Mouse (Mus musculus) adrenal gland, postnatal 36 days (tissue): ENCODE measurements at regions not wholly inside any gene's neighbourhood (a gene's known extent, or its start where the extent isn't known, plus 50 kb on each side); places are given as distances from the start of the nearest gene placed in this dataset.

Source experiments
- DNase-seq, 2 experiments: peaks; one replicate each; pipeline ENCODE4 v3.0.0; 2021; ENCODE audit warnings: mixed read lengths in 1 of 2

GRCm38 (mm10) chr16:77313195-77313594 is 288.7 kb downstream of the Gm11146 start:
- DNase-seq, result no peak

- no peak for DNase-seq
Measured at GRCm38 (mm10) chr16:77301270-77302171, 288.0 kb downstream of the Usp25 start.

- no peak for DNase-seq
Measured at GRCm38 (mm10) chr16:77300572-77301213, 287.2 kb downstream of the Usp25 start.

GRCm38 (mm10) chr16:77295574-77296355 is 282.3 kb downstream of the Usp25 start:
- DNase-seq, result no peak

GRCm38 (mm10) chr16:77292317-77292771 is 278.8 kb downstream of the Usp25 start:
- no peak for DNase-seq

- no peak for DNase-seq
Measured at GRCm38 (mm10) chr16:77291723-77292316, 278.3 kb downstream of the Usp25 start.

GRCm38 (mm10) chr16:77284205-77284604 is 270.7 kb downstream of the Usp25 start:
- no peak for DNase-seq

- no peak for DNase-seq
Measured at GRCm38 (mm10) chr16:77279916-77280315, 266.4 kb downstream of the Usp25 start.

- DNase-seq, result no peak
Measured at GRCm38 (mm10) chr16:77279495-77279894, 266.0 kb downstream of the Usp25 start.

- DNase-seq, result no peak
Measured at GRCm38 (mm10) chr16:77273306-77273705, 259.8 kb downstream of the Usp25 start.

GRCm38 (mm10) chr16:77268926-77269325 is 255.4 kb downstream of the Usp25 start:
- DNase-seq, result no peak

- no peak for DNase-seq
Measured at GRCm38 (mm10) chr16:77267679-77268078, 254.2 kb downstream of the Usp25 start.

GRCm38 (mm10) chr16:77252349-77252748 is 238.8 kb downstream of the Usp25 start:
- no peak for DNase-seq

- DNase-seq, result no peak
Measured at GRCm38 (mm10) chr16:77251422-77251821, 237.9 kb downstream of the Usp25 start.

GRCm38 (mm10) chr16:77240876-77241275 is 227.4 kb downstream of the Usp25 start:
- DNase-seq, result no peak

GRCm38 (mm10) chr16:77239176-77239790 is 225.8 kb downstream of the Usp25 start:
- no peak for DNase-seq

GRCm38 (mm10) chr16:77238358-77239175 is 225.1 kb downstream of the Usp25 start:
- no peak for DNase-seq

- no peak for DNase-seq
Measured at GRCm38 (mm10) chr16:77237631-77238357, 224.3 kb downstream of the Usp25 start.

GRCm38 (mm10) chr16:77237272-77237603 is 223.7 kb downstream of the Usp25 start:
- no peak for DNase-seq
